Mouse (Mus musculus): ENCODE measurements around the gene Ormdl2. TPM values are rescaled to one million over a fixed set of nuclear protein-coding genes. Genes with fewer than 3 reads are reported as not detected.

The Ormdl2 gene
- polyA plus RNA-seq, 1 experiment from 2014 or later: 52.9 TPM

DNA sequence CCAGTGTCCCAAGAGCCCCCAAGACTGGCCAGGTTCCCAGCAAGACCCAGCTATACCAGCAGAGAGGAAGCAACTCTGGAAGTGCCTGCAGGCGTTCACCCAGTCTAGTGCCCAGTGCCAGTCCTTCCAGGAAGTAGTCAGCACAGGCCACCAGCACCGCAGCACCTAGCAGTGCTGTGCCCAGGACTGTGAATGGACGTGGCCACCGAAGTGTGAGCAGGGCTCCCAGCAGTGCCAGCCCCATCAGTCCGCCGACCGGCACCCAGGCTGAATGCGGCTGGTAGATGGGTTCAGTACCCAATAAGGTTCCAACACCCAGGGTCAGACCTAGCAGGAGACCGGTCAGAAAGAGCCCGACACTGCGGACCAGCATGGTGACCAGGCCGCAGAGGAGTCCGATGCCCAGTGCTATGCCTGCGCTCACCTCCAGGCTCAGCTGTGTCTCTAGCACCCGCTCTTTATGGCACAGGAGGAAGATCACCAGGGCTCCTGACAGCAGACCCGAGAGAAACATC, 19.4 kb downstream of the Ormdl2 start:
- Histone ChIP-seq H3K27ac (no peak overlapping the region), H3K27me3 (ENCODE audit: low read depth, poor library complexity, severe bottlenecking) (no peaks in the 10 kb centered on the region), H3K36me3 (peaks cover 42% of the 10 kb centered on the region), H3K4me1 (peaks cover 36% of the 10 kb centered on the region), H3K9me3 (replicated peaks) (no peaks in the 10 kb centered on the region), H3K4me3 (no peak overlapping the region; the same call in 1 of the 2 replicates)
- WGBS: 86% methylated on average over 16 of the region's 16 CpGs
- no peak for DNase-seq (ENCODE audit: low spot score)

GRCm38 (mm10) chr10:128798676-128799075, 22.8 kb downstream of the Ormdl2 start:
- no peak for DNase-seq (ENCODE audit: low spot score)
- Histone ChIP-seq H3K36me3 (peaks cover 33% of the 10 kb centered on the region), H3K4me3 (no peak overlapping the region), H3K9me3 (replicated peaks) (no peaks in the 10 kb centered on the region), H3K27me3 (ENCODE audit: low read depth, poor library complexity, severe bottlenecking) (no peaks in the 10 kb centered on the region), H3K4me1 (peaks cover 19% of the 10 kb centered on the region), H3K27ac (no peak overlapping the region)
- 94% methylated on average over 8 of the region's 8 CpGs for WGBS

DNA sequence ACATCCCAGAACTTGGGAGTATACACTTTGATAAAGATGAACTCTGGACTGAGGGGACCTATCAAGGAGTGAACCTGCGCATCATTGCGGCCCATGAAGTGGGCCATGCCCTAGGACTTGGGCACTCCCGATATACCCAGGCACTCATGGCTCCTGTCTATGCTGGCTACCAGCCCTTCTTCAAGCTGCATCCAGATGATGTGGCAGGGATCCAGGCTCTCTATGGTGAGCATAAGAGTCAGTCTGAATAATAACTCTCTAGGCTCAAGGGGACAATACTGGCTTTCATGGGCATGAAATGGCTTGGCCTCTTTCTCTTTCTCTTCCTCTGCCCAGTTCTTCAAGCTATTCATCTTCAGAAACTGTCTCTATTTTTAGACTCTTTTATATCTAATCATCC, 25.9 kb downstream of the Ormdl2 start:
- H3K4me1 ChIP-seq: no peaks in the 10 kb centered on the region
- H3K9me3 ChIP-seq (replicated peaks): no peaks in the 10 kb centered on the region
- H3K4me3 ChIP-seq: no peak overlapping the region
- no peak for DNase-seq (ENCODE audit: low spot score)
- peaks cover 19% of the 10 kb centered on the region for H3K36me3 ChIP-seq
- 93% methylated on average over 3 of the region's 3 CpGs for WGBS
- H3K27me3 ChIP-seq (ENCODE audit: low read depth, poor library complexity, severe bottlenecking): no peaks in the 10 kb centered on the region
- no peak overlapping the region for H3K27ac ChIP-seq

GRCm38 (mm10) chr10:128794391-128794790, 27.1 kb downstream of the Ormdl2 start:
- Histone ChIP-seq H3K4me1 (no peaks in the 10 kb centered on the region), H3K4me3 (no peak overlapping the region), H3K27ac (no peak overlapping the region), H3K9me3 (replicated peaks) (no peaks in the 10 kb centered on the region), H3K36me3 (peaks cover 7% of the 10 kb centered on the region; the same call in 1 of the 2 replicates), H3K27me3 (ENCODE audit: low read depth, poor library complexity, severe bottlenecking) (no peaks in the 10 kb centered on the region)
- 89% methylated on average over 5 of the region's 5 CpGs for WGBS
- no peak for DNase-seq (ENCODE audit: low spot score)

- Histone ChIP-seq H3K27me3 (ENCODE audit: low read depth, poor library complexity, severe bottlenecking) (no peaks in the 10 kb centered on the region), H3K27ac (no peak overlapping the region), H3K4me1 (no peaks in the 10 kb centered on the region), H3K9me3 (replicated peaks) (no peaks in the 10 kb centered on the region), H3K36me3 (peaks cover 4% of the 10 kb centered on the region; the same call in 1 of the 2 replicates), H3K4me3 (no peak overlapping the region)
- DNase-seq (ENCODE audit: low spot score): no peak
- 83% methylated on average over 1 of the region's 1 CpGs for WGBS
Observed at GRCm38 (mm10) chr10:128793258-128793657, 28.2 kb downstream of the Ormdl2 start.

DNA sequence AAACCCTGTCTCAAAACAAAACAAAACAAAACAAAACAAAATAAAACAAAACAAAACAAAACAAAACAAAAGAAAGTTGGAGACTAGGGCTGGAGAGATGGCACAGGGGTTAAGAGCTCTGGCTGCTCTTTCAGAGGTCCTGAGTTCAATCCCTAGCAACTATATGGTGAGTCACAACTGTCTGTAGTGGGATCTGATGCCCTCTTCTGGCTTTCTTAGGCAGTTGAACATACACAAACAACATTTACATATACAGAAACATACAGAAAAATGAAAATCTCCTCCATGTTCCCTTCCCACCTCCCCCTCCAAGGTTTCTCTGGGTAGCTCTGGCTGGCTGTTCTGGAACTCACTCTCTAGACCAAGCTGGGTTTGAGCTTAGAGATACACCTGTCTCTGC, 29.4 kb downstream of the Ormdl2 start:
- H3K4me1 ChIP-seq: no peaks in the 10 kb centered on the region
- H3K9me3 ChIP-seq (replicated peaks): no peaks in the 10 kb centered on the region
- no peaks in the 10 kb centered on the region for H3K27me3 ChIP-seq (ENCODE audit: low read depth, poor library complexity, severe bottlenecking)

DNA sequence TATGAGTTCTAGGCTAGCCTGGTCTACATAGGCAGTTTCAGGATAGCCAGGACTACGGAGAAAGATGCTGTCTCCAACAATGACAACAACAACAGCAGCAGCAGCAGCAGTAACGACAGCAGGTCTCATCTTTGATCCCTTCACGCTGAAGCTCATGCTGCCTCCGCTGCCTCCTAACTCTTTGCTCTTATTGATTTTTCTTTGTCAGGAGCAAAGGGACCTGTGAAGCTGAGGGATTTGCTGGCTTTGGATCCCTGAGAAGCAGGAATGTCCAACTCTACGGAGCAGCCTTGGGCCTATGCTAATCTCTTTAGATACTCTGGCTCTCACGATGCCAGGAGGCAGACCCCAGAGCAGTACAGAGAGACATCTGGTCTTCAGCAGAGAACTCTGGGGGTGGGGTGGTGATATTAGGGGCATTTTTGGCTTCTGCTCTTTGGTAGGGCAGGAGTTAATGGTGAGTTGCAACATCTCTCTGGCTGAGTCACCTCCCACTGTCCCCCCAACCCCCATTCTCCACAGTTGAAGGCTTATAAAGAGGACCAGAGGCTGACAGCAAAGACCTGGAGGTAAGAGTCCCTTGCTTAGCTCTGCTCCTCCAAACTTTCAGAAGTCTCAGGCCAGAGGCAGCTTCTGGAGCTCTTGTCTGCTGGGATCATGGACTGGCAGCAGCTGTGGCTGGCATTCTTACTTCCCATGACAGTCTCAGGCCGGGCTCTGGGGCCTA, 30.9 kb downstream of the Ormdl2 start, which contains the start of gene Mmp19:
Mmp19 (plus strand) TSS at position 513 of the 727 bp plus-strand sequence.
- 77% methylated on average over 7 of the region's 7 CpGs for WGBS
- Histone ChIP-seq H3K9me3 (replicated peaks) (no peaks in the 10 kb centered on the region), H3K27me3 (ENCODE audit: low read depth, poor library complexity, severe bottlenecking) (no peaks in the 10 kb centered on the region), H3K36me3 (no peaks in the 10 kb centered on the region), H3K4me1 (no peaks in the 10 kb centered on the region), H3K4me3 (no peak within 1 kb of the TSS), H3K27ac (no peak within 1 kb of the TSS)
- DNase-seq (ENCODE audit: low spot score): no peak

More for the DNA sequence above, 29.4 kb downstream of the Ormdl2 start:
- Histone ChIP-seq H3K36me3 (no peaks in the 10 kb centered on the region), H3K27ac (no peak overlapping the region), H3K4me3 (no peak overlapping the region)
- no peak for DNase-seq (ENCODE audit: low spot score)

GRCm38 (mm10) chr10:128780200-128780599, 41.2 kb downstream of the Ormdl2 start:
- Histone ChIP-seq H3K4me3 (no peak overlapping the region), H3K4me1 (peaks cover 26% of the 10 kb centered on the region), H3K27ac (peak overlapping the region; percentile 87), H3K36me3 (no peaks in the 10 kb centered on the region), H3K9me3 (replicated peaks) (no peaks in the 10 kb centered on the region; the same call in 1 of the 2 replicates), H3K27me3 (ENCODE audit: low read depth, poor library complexity, severe bottlenecking) (no peaks in the 10 kb centered on the region)
- WGBS: 90% methylated on average over 1 of the region's 1 CpGs
- no peak for DNase-seq (ENCODE audit: low spot score)

- peak; percentile 83 for DNase-seq (ENCODE audit: low spot score)
- Histone ChIP-seq H3K27ac (peak overlapping the region; percentile 87), H3K4me3 (0 out of 2 replicates have a peak overlapping the region, but pooled peaks have one; percentile 16), H3K9me3 (replicated peaks) (no peaks in the 10 kb centered on the region; the same call in 1 of the 2 replicates), H3K4me1 (peaks cover 26% of the 10 kb centered on the region), H3K27me3 (ENCODE audit: low read depth, poor library complexity, severe bottlenecking) (no peaks in the 10 kb centered on the region), H3K36me3 (no peaks in the 10 kb centered on the region)
- 28% methylated on average over 8 of the region's 8 CpGs for WGBS
Observed at GRCm38 (mm10) chr10:128779011-128779795, 42.2 kb downstream of the Ormdl2 start.

DNA sequence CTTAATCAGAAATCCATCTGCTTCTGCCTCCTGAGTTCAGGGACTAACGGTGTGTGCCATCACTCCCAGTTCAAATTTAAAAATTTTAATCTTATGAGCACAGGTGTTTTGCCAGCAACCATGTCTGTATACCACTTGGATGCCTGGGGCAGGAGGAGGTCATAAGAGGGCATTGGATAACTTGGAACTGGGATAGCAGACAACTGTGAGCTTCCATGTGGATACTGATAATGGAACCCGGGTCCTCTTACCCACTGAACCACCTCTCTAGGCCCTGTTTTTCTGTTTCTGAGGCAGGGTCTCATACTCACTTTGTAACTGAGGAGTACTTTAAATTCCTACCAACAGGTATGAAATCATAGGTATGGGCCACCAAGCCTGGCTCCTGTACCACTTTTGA, 43.0 kb downstream of the Ormdl2 start:
- Histone ChIP-seq H3K27me3 (ENCODE audit: low read depth, poor library complexity, severe bottlenecking) (no peaks in the 10 kb centered on the region), H3K4me3 (no peak overlapping the region), H3K4me1 (peaks cover 32% of the 10 kb centered on the region), H3K9me3 (replicated peaks) (no peaks in the 10 kb centered on the region), H3K36me3 (no peaks in the 10 kb centered on the region), H3K27ac (peak overlapping the region; percentile 87)
- WGBS: 94% methylated on average over 2 of the region's 2 CpGs
- DNase-seq (ENCODE audit: low spot score): no peak

- H3K36me3 ChIP-seq: peaks cover 7% of the 10 kb centered on the region
- H3K9me3 ChIP-seq (replicated peaks): no peaks in the 10 kb centered on the region
- H3K27ac ChIP-seq: no peak overlapping the region
- H3K4me1 ChIP-seq: peaks cover 15% of the 10 kb centered on the region
- H3K27me3 ChIP-seq (ENCODE audit: low read depth, poor library complexity, severe bottlenecking): no peaks in the 10 kb centered on the region
- WGBS: 24% methylated on average over 5 of the region's 5 CpGs
- no peak for DNase-seq (ENCODE audit: low spot score)
- no peak overlapping the region for H3K4me3 ChIP-seq
Observed at GRCm38 (mm10) chr10:128773685-128774084, 47.8 kb downstream of the Ormdl2 start.

- no peaks in the 10 kb centered on the region for H3K9me3 ChIP-seq (replicated peaks)
- no peaks in the 10 kb centered on the region for H3K27me3 ChIP-seq (ENCODE audit: low read depth, poor library complexity, severe bottlenecking)
- no peak for DNase-seq (ENCODE audit: low spot score)
- H3K27ac ChIP-seq: no peak overlapping the region
- H3K4me1 ChIP-seq: peaks cover 11% of the 10 kb centered on the region
- whole genome bisulfite sequencing: 81% methylated on average over 2 of the region's 2 CpGs
- H3K4me3 ChIP-seq: no peak overlapping the region
- H3K36me3 ChIP-seq: peaks cover 15% of the 10 kb centered on the region
Observed at GRCm38 (mm10) chr10:128772895-128773294, 48.5 kb downstream of the Ormdl2 start.

Data from limb, embryonic 10.5 days (tissue).